Mouse (Mus musculus) layer of hippocampus, adult 9-10 months (tissue): ENCODE measurements around the gene Zc3h12c.
A peak's percentile ranks its signal among the peaks of the same experiment; 100 is the strongest.

Source experiments
- DNase-seq: peaks from one replicate; pipeline ENCODE4 v3.0.0; 2022; ENCODE audit warnings: low spot score

Gene Zc3h12c

DNA sequence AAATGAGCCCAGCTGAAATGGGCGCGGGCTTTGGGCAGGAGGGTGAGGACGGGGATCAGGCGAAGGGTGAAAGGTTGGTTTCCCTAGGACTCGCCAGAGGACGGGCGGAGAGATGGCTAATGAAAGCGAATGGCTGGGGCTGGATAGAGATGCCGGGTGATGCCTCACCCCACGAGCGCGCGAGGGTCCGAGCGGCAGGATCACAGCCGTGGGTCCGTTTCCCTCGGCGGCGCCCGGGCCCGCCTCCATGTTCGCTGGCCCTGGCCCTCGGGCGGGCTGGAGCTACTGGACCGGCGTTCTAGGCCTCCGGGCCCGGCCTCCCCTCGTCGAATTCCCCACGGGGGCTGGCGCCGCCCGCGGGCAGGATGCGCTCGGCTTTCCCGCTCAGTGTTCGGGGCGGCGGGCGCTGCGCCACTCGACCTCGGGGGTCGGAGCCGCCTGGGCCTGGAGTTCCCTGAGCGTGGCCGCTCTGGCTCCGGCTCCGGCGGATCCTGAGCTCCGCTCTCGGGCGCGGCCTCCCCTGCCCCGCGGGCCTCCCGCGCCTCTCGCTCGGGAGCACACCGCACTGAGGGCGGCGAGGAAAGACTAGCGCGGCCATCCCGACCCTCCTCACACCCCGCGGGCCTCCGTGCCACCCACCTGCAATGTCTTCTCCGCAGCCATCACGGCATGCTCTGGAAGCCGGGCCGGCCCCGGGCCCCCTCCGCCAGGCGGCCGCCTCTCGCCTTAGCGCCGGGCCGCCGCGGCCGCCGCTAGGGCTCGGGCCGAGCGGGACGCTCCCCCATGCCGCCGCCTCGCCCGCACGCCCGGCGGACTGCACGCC, at the start of gene Zc3h12c:
Gene Zc3h12c (minus strand): TSS at position 710 of the 823 bp plus-strand sequence.
- DNase-seq: no peak

DNA sequence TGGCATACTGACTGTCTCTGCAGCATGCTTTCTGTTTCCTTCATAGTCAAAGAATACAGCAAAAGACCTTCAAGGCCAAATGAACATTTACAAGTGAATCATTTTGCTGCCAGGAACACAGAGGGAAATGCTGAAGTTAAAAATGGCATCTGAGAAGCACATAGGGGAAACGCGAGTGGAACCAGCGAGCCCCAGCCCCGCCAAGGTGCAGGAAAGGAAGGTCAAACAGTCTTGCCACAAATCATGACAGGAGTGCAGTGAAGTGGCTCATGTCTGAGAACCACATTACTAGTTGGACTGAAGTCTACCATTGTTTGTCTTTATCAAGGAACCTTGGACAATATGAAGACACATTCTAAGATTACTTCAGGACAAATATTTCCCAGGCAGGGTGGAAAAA, 49.3 kb upstream of the Zc3h12c start:
- no peak for DNase-seq

DNA sequence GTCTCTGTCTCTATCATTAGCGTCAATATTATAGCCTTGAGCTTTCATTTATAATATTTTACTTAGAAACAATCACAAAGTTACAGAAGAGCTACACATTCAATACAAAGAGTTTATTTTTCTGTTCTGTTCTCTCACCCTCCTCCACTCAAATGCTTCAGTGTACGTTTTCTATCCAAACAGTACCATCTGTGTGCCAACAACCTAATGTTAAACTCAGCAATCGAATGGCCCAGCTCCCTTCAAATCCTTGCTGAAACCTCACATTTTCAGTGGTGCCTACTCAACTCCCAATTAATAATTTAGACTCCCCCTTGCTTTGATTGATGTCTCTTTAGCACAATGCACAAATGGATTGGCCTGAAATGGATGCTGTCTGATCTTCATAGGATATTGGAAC, 46.9 kb upstream of the Zc3h12c start:
- DNase-seq: peak; percentile 30

DNA sequence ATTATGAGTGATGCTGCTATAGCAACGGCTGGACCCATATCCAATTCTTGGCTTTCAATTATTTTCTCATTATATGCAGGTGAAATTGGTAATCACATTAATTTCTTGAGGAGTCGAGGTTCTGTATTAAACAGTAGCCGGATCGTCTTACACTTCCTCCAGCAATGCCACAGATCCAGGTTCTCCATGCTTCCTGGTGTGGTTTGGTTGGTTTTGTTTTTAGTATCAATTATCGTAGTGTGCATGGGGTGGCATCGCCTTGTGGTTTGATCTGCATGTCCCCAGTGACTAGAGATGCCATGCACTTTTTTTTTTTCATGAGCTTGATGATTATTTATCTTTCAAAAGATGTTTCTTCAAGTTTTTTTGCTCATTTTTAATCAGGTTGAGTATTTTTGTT, 44.0 kb upstream of the Zc3h12c start:
- DNase-seq: no peak

DNA sequence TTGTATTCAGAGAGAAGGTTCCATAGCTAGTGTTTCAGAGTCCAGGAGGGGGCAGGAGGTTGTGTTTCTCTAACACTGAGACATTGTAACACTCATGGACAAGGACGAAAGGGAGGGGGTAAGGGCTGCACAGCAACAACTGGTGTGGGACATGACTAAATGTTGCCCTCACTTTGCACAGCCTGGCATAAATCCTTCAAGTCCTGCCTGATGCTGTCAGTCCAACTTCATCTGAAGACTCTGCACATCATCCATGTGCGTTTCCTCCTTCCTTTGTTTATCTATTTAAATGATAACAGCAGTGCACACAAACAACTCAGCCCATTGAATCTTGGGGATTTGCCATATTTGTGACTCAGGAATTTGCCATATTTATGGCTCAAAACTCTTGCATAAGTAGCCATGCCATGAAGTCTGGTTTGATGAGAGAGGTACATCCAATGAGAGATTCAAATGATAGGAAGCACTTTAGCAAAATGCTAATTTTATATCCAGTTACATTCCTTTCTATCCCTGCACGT, 40.2 kb upstream of the Zc3h12c start:
- no peak for DNase-seq

DNA sequence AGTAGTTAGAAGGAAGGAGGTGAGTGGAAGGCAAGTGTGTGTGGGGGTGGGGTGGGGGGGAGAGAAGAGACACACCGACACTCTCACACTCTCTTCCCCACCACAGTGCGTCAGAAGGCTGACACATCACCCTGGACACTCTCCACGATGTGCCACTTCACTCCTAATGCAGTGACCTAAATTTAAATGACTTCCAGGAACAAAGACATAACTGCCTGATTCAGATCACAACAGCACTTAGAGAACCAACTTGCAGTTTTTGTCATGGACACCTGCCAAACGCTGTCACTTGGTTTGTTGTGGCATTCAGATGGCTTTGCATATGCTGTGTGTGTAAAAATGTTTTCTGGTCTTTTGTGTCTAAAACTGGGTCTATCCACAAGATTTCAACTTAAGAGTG, 34.8 kb upstream of the Zc3h12c start:
- no peak for DNase-seq

DNA sequence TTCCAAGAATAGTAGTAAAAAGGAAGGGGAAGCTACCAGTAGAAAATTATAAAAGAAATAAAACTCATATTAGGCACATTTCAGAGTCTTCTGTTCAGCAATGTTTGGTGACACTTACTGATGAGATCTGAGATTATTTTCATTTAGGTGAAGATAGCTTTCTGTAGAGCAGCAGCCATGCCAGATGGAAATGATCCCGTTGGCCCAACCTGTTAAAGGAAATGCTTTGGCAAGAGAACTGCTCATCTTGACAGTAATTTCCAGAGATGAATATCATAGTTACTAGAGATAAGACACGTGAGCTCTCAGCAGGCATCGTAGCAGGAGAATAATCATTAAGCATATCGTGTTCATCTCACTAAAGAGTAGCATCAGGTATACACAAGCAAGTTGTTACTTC, 31.9 kb upstream of the Zc3h12c start:
- DNase-seq: no peak

DNA sequence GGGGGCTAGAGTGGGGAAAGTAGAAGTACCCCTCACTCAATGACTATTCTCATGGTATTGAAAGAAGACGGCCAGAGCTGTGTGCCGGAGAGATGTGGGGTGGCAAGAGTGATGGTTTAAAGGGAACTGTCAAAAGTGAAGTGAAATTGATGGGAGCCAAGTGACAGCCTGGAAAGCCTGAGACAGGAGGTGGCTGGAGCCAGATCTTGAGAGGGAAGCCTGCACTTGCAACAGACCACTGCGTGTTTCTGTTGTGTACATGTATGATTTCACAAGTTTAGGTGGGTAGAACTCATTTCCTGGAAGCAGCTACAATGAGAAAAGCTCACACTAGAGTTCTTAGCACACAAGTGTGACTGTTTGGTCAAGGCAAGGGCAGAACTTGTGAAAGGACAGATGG, 27.5 kb upstream of the Zc3h12c start:
- DNase-seq: no peak

DNA sequence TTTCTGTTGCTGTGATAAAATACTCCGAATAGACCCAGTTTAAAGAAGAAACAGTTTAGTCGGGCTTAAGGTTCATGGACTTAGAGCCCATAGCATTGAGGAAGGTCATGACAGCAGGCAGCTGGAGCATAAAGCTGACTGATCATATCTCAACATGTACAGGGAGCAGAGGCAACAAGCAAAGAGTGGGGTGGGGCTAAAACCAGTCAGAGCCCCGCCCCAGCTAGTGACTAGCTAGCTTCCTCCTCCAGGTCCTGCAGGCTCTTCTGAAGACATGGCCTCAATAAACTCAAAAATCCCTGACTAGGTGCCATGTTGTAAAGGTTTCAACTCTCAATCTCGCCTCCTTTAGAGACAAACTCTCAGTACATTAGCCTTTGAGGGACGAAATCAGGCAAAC, 25.5 kb upstream of the Zc3h12c start:
- DNase-seq: no peak

DNA sequence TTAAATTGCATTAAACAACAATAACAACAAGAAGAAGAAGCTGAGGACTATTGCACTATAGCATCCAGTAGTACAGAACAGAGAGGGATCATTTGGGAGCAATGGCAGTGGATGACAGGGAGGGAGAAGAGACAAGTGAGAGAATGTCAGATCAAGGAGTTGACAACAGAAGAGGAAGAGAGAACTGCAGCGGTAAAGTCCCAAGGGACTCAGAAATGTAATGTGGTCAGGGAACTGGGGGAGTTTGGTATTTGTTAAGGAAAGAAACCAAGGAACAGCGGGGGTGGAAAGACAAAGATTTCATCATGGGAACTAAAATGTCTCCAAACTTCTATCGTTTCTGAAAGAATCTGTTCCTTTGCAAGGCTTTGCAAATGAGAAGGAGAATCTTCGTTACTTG, 22.5 kb upstream of the Zc3h12c start:
- no peak for DNase-seq

DNA sequence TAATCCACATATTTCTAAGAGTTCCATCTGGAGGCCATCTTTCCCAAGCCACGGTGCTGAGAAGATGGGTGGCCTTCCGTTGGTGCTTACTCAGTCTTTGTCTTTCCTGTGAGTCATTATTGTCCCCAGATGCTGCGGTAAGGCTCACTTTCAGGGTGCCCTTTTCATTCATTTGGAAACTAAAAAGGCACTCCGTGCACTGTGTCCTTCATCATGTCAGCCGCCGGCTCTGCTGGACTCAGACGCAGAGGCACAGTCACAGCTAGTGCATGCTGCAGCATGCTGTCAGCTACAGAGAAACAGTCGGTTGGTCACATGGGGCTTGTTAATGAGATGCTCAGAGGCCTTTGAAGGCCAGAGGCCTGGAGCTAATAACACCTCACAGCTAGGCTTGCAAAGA, 19.7 kb upstream of the Zc3h12c start:
- DNase-seq: no peak

DNA sequence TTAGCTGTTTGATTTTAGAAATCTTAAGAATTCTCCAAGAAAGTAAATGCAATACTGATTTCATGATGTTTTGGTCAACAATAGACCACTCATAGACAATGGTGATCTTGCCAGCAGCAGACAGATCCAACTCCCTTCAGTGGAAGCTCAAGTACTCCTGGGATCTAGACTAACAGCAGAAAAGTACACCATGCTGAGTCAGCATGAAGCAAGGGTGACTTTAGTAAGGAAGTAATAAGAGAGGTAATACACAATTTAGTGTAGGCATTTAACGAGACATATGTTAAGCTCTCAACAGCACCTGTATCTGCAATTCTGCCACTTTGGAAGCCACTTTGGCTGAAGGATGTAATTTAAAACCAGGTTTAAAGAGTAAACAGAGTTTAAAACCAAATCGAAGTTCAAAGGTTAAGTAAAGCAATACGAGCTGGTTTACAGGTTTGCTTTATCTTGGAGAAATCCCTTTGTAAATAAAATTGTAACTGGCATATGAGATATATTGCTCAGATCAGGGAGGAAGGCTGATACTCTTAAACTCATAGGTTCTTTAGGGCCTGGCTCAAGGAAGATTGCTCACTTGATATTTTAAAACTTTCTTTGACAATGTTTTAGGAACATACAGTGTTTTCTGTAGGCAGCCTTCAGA, 18.0 kb upstream of the Zc3h12c start:
- DNase-seq: no peak

DNA sequence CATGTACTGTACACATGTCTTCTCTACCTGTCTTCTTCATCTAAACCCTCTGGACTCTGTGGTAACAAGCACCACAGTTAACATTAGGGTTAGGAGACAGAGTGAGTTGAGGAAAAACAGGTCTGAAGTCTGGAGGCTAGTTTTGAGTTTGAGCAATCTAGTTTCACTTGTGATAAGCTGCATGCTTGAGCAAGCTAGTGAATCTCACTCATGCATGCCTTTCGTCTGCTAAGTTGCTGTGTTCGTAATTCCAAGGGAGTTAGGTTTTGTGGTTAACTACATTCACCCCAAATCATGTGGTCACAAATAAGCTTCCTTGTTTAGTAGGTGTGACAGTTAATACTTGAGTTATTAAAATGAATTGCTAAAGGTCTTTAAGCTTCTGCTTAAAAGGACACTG, 13.0 kb upstream of the Zc3h12c start:
- DNase-seq: no peak

DNA sequence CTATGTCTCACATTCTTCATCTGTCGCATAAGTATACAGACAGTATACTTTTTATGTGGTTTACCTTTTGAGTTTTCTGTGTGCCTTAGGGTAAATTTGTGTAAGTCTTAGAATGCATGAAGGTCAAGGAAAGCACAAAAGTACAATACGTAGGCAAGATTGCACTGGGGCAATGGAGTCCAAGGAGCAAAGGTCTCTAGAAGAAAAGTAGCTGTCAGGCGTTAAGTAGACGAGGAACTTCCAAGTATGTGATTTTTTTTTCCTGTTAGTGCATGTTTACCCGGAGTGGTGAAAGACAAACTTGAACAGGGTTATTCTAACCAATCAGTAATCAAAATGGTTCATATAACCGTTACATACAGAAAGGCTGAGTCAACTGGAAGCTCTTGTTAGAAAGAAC, 12.5 kb upstream of the Zc3h12c start:
- no peak for DNase-seq

DNA sequence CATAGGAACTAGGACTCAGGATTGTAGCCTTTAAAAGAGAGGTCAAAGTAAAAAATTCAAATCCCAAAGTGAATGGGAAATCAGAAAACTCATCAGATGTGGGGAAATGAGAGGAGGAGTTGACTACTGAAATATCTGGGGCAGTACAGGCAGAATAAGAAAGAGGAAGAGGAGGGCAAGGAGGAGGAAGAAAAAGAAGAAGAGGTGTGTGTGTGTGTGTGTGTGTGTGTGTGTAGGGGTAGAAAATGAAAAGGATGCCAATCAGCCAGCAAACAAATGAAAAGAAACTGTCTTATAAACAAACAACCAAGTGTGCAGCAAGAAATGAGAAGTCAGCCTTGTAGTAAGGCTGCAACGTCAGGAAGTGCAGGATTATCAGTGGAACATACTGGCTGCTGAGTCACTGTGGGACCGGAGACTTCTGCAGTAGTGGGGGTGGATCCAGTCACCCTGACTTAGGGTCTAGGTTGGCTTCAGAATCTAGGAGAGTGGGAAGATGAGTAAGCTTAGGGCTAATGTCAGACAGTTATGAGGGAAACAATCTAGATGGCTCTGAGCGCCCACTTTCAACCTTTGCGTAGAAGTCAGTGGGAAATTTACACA, 7.0 kb upstream of the Zc3h12c start:
- DNase-seq: no peak

DNA sequence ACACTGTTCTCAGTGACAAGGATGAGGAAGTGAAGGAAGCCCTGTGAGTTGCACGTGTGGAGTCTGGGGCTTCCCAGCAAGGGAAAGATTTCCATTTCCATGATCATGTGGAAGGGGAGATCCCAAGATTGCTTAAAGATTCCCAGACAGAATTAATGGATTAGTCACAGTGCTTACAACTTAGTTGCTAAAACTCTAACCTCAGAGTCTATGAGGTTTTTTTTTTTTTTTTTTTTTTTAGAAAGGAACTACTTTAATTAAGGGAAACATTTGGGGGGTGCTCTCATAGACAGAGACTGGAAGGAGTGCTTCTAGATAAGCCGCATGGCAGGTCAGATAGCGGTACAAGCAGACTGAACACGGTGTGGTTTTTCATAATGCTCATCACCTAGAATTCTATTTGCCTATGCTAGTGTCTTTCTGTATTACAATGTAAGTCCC, 6.3 kb upstream of the Zc3h12c start:
- no peak for DNase-seq

DNA sequence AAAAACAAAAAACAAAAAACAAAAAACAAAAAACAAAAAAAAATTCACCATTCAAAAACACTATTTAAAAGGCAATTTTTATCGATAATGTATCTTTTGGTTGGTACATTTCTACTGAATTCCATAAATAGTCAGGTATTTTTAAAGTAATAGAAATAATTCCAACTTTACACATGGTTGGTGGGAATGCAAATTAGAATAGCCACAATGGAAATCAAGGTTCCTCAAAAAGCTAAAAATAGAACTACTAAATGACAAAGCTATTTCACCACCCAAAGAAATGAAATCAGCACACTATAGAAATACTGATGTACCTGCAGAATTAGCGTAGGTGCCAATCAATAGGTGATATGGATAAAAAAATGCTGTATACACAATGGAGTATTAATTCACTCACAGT, 5.6 kb upstream of the Zc3h12c start:
- DNase-seq: no peak

DNA sequence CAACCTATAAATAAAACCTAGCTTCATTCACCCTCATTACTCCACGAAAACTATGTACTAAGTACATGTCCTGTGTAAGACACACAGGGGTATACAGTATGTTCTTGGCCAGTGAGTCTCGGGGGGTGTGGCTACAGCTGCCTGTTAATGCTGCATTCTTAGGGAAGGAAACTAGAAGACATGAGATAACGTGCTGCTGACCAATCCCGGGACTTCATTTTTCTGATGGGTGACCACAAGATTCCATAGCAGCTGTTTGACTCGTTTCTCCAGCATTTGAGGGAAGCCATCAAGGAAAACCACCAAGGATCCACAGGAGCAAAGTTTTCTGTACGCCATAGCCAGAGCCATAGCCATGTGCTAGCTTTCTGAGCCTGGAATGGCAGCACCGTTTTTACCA, 4.2 kb upstream of the Zc3h12c start:
- no peak for DNase-seq

DNA sequence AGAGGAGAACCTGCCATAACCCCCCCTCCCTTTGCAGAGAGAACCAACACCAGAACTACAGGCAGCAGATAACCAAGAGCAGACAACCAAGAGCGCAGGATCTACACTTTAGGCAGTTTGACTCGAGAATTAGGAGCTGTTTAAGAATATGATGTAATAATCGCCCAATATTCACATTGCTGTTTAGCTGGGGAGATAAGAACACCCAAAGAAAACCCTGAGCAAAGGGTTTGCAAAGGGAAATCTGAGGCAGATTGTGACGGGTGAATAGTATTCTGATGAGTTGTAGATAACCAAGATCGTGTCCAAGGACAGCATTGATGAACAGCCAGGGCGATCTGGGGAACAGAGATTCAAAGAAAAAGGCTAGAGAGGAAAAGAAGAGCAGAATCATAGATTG, 2.3 kb upstream of the Zc3h12c start:
- no peak for DNase-seq

DNA sequence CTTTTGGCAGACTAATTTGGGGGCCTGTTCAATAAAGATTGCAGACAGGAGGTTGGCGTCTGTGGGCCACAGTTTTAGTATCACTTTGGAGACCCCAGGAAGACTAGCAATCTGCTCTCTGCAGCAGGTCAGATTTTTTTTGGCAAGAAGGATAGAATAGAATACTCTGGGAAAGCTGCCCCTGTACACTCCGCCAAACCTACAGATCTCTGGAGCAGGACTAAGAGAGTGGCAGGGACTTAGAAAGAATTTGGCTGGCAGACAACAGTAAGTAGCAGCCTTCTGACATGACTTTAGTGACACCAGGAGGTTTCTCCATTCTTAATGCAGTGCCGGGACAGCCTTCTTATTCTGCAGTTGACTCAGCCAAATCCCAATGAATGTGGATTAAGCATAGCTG, 1.8 kb upstream of the Zc3h12c start:
- no peak for DNase-seq

DNA sequence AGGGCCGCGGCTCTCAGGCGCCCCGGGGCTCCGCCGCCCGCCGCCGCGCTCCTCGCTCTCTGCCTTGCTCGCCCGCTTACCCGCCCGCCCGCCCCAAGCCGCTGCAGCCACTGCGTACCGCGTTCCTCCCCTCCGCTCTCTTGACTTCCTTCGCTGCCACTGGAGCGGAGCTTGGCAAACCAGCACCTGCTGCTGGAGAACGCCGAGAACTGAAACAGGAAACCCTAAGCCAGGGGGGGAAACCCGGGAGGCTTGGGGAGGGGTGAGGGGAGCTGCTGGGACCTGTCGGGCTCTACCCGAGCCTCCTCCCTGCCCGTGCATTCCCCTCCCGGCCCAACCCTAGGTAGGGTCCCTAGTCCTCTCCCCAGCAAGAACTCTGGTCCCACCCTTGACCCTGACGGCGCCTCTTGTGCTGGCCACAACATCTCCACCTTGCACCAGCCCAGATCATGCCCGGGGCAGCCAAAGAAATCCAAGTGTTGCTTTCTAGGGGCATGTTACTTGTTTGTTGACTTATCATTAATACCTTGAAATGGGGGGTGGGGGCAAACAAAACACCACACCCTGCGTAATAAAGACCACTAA, 406 bp upstream of the Zc3h12c start:
- DNase-seq: no peak

DNA sequence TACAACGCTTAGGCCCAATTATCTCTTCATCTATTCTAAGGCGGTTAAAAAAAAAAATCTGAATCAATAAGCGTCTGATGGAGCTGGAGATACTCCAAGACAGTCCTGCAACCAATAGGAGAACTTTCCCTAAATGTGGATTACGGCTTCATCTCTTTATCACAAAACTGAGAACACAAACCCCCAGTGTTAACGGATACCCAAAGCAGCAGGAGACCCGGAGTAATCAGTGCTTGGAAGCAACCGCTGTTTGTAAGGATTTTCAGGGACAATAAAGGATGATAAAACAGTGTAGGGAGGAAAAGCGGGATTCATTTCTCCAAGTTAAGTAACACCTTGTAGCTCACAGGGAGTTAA, 888 bp downstream of the Zc3h12c start:
- no peak for DNase-seq

DNA sequence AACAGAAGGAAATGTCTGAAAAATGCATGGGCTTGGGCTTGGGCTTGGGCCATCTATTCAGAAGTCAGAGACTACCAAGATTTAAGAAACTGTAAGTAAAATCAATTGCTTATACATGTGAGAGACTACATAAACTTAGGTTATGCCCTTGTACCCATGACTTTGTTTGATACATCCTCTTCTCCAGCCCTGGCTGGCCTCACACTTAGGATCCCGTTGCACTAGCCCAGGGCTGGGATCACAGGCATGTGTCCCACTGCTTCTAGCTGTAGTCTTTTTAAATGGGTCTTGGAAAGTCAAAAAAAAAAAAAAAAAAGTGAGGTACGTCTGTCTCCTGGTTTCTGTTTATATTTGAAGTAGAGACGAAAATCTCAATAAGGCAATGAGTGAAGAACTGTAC, 1.3 kb downstream of the Zc3h12c start:
- DNase-seq: no peak
